Mouse (Mus musculus) CH12.LX (cell line): ENCODE data around the gene Gm7247. TPM values are rescaled to one million over a fixed set of nuclear protein-coding genes. Genes with fewer than 3 reads are reported as not detected.
"Not testable (repeated sequence)": the region's sequence is repeated elsewhere in the genome, so short reads cannot be mapped to it uniquely, and the experiment has no call there.

Experiments used
- DNase-seq: peaks from one replicate; pipeline ENCODE4 v3.0.0-alpha.2; 2013; ENCODE audit errors: extremely low read depth
- H3K27ac ChIP-seq: 2 replicates; pipeline ENCODE4 v1.5.1; 2012; ENCODE audit warnings: low read depth, mild to moderate bottlenecking, control low read depth, moderate library complexity; ENCODE audit not compliant: insufficient read depth
- H3K27me3 ChIP-seq: replicated peaks from 2 replicates; pipeline ENCODE3; 2012; ENCODE audit warnings: inconsistent platforms
- H3K36me3 ChIP-seq, 2 experiments: replicated peaks in 1 of 2; 2 replicates each; pipeline versions ENCODE3 to v1.6.1; 2012; ENCODE audit warnings: inconsistent platforms in 1 of 2, low read length in 1 of 2, mild to moderate bottlenecking in 1 of 2, mixed read lengths in 1 of 2, moderate library complexity in 1 of 2; ENCODE audit not compliant: control insufficient read depth in 1 of 2, insufficient read depth in 1 of 2
- H3K4me1 ChIP-seq, 2 experiments: 2 replicates each; pipeline ENCODE4 v1.6.1; 2012; ENCODE audit warnings: inconsistent platforms in 1 of 2, moderate library complexity in 1 of 2; ENCODE audit not compliant: insufficient read depth in 2 of 2, control insufficient read depth in 1 of 2
- H3K4me2 ChIP-seq: 2 replicates; pipeline ENCODE4 v1.6.1; 2012; ENCODE audit warnings: low read depth, mild to moderate bottlenecking, control low read depth; ENCODE audit not compliant: poor library complexity, insufficient read depth, severe bottlenecking
- H3K4me3 ChIP-seq, 3 experiments: fragments of 150-350 bp in 1 of 3; sonication (generic) in 1 of 3; replicated peaks in 1 of 3; 2 replicates each; pipeline versions ENCODE3 to v1.5.1; 2011 to 2012; ENCODE audit warnings: low read depth in 2 of 3, low read length in 2 of 3, mild to moderate bottlenecking in 2 of 3, moderate library complexity in 2 of 3, control low read depth in 1 of 3, improper control_type of control experiment in 1 of 3, inconsistent platforms in 1 of 3, mixed read lengths in 1 of 3; ENCODE audit not compliant: poor library complexity in 1 of 3
- H3K79me2 ChIP-seq: replicated peaks from 2 replicates; pipeline ENCODE4 v1.6.1; 2012; ENCODE audit warnings: mild to moderate bottlenecking, moderate library complexity; ENCODE audit not compliant: control insufficient read depth, poor library complexity, insufficient read depth, severe bottlenecking; ENCODE audit errors: extremely low read depth
- H3K9ac ChIP-seq: 2 replicates; pipeline ENCODE4 v1.6.1; 2012; ENCODE audit warnings: low read depth, mild to moderate bottlenecking, control low read depth, moderate library complexity; ENCODE audit not compliant: insufficient read depth
- H3K9me3 ChIP-seq: replicated peaks from 2 replicates; pipeline ENCODE3; 2012; ENCODE audit warnings: low read length, inconsistent platforms, mixed read lengths
- CTCF ChIP-seq, 2 experiments: IDR thresholded peaks in 1 of 2; conservative IDR thresholded peaks in 1 of 2; 2 replicates each; pipeline ENCODE4 v1.5.1; 2011 to 2012; ENCODE audit warnings: low read depth in 2 of 2, low read length in 2 of 2, improper control_type of control experiment in 1 of 2, inconsistent platforms in 1 of 2, mild to moderate bottlenecking in 1 of 2, moderate library complexity in 1 of 2
- ELF1 ChIP-seq: IDR thresholded peaks from 2 replicates; pipeline ENCODE4 v1.6.1; 2014; ENCODE audit warnings: low read depth, mild to moderate bottlenecking, inconsistent platforms, low read length, improper control_type of control experiment
- EP300 ChIP-seq: IDR thresholded peaks from 2 replicates; pipeline ENCODE4 v1.6.1; 2011; ENCODE audit warnings: low read length, improper control_type of control experiment
- ETS1 ChIP-seq: conservative IDR thresholded peaks from 2 replicates; pipeline ENCODE4 v1.6.1; 2012; ENCODE audit warnings: low read depth, mild to moderate bottlenecking, inconsistent platforms, low read length, improper control_type of control experiment, moderate library complexity
- IRF4 ChIP-seq: IDR thresholded peaks from 2 replicates; pipeline ENCODE4 v1.6.1; 2014; ENCODE audit warnings: low read depth, mild to moderate bottlenecking, inconsistent platforms, low read length, improper control_type of control experiment
- JUND ChIP-seq: conservative IDR thresholded peaks from 2 replicates; pipeline ENCODE4 v1.6.1; 2011; ENCODE audit warnings: low read depth, low read length, improper control_type of control experiment
- MEF2A ChIP-seq: IDR thresholded peaks from 2 replicates; pipeline ENCODE4 v1.6.1; 2014; ENCODE audit warnings: low read depth, mild to moderate bottlenecking, inconsistent platforms, low read length, improper control_type of control experiment, borderline replicate concordance
- MXI1 ChIP-seq: IDR thresholded peaks from 2 replicates; pipeline ENCODE4 v1.6.1; 2011; ENCODE audit warnings: mild to moderate bottlenecking, low read depth, low read length, improper control_type of control experiment
- RAD21 ChIP-seq: IDR thresholded peaks from 2 replicates; pipeline ENCODE4 v1.6.1; 2011; ENCODE audit warnings: low read depth, mild to moderate bottlenecking, low read length, improper control_type of control experiment, moderate library complexity
- SMC3 ChIP-seq: IDR thresholded peaks from 2 replicates; pipeline ENCODE4 v1.6.1; 2011; ENCODE audit warnings: low read depth, low read length, improper control_type of control experiment
- TCF12 ChIP-seq: IDR thresholded peaks from 2 replicates; pipeline ENCODE4 v1.6.1; 2014; ENCODE audit warnings: low read depth, mild to moderate bottlenecking, inconsistent platforms, low read length, improper control_type of control experiment
- ZNF384 ChIP-seq: IDR thresholded peaks from 2 replicates; pipeline ENCODE4 v1.6.1; 2012; ENCODE audit warnings: low read depth, low read length, improper control_type of control experiment, inconsistent platforms
- dilution Hi-C: fragments of 300-500 bp; cut with MboI; formaldehyde crosslinking; loops from 2 replicates; pipeline ENCODE4 v1.14.3; 2020; ENCODE audit warnings: low sequenced_read_pairs; ENCODE audit not compliant: extremely low pct_unique_long_range_greater_than_20kb, extremely low pct_ligation_motif_present
- in situ Hi-C: fragments of 300-500 bp; cut with MboI; formaldehyde crosslinking; loops from 3 replicates; pipeline ENCODE4 v1.14.3; 2019; ENCODE audit warnings: low sequenced_read_pairs, low pct_ligation_motif_present, low pct_unique_long_range_greater_than_20kb, mixed read lengths
- polyA plus RNA-seq: library from polyadenylated mRNA; unstranded; fragments of >175 nt; gene quantifications from 2 replicates; pipeline ENCODE4 v1.2.1, GENCODE M21; 2012; ENCODE audit warnings: low read depth; ENCODE audit not compliant: insufficient read length
- total RNA-seq, 2 experiments: library from RNA; depleted of rRNA; stranded (reverse); fragments of 300-350 nt in 1 of 2; fragments of >200 nt in 1 of 2; gene quantifications; 2 replicates each; pipeline ENCODE4 v1.2.3; 2012 to 2014

The Gm7247 gene
- total and polyA plus RNA-seq, 3 experiments, result not detected

DNA sequence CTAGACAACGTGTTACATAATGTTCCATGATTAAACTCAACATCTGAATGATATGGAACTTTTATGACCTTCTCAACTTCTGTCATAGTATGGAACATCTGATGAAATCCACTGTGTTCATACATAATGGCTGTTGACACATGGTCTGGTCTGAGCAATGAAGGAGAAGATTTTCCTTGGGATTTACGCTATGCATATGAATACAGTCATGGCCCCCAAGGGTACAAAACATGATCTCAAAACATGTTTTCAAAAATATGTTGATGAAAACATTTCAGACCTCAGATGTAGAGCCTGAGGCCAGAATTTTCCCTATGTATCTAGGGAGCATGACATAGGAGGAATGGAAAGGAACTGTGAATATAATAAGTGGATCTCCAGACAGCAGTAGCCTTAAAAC is 90.0 kb downstream of the Gm7247 start, which contains the start of gene Vmn2r89:
TSS of gene Vmn2r89 (plus strand) at position 301 of the 400 bp plus-strand sequence.
- H3K27ac ChIP-seq, dilution Hi-C loops, H3K9ac ChIP-seq, H3K4me3 ChIP-seq, H3K4me1 ChIP-seq, H3K27me3 ChIP-seq, DNase-seq, H3K79me2 ChIP-seq, H3K36me3 ChIP-seq, H3K9me3 ChIP-seq, H3K4me2 ChIP-seq: not testable (repeated sequence)
- in situ Hi-C loops, result loop anchor here (25.0 kb wide), 1 partner anchor 339 kb away; the partner anchor contains the start of genes Eddm3b and Rnase6

DNA sequence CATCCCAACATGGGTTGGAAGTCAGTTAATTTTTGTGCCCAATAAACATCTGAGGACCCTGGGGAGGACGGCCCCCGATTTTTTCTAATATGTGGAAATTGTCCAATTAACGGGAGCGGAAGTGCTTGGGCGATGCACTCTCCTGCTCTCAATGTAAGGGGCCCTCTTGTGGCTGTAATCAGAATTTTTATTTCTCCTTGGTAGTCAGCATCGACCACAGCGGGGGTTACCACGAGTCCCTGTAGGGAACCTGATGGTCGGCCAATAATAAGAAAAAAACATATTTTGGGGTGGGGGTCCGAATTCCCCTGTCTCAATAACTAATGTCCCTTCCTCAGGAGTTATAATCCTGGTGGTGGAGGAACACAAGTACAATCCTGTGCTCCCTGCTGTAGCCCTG is 118.7 kb downstream of the Gm7247 start:
- in situ Hi-C loops, result not testable (repeated sequence)

DNA sequence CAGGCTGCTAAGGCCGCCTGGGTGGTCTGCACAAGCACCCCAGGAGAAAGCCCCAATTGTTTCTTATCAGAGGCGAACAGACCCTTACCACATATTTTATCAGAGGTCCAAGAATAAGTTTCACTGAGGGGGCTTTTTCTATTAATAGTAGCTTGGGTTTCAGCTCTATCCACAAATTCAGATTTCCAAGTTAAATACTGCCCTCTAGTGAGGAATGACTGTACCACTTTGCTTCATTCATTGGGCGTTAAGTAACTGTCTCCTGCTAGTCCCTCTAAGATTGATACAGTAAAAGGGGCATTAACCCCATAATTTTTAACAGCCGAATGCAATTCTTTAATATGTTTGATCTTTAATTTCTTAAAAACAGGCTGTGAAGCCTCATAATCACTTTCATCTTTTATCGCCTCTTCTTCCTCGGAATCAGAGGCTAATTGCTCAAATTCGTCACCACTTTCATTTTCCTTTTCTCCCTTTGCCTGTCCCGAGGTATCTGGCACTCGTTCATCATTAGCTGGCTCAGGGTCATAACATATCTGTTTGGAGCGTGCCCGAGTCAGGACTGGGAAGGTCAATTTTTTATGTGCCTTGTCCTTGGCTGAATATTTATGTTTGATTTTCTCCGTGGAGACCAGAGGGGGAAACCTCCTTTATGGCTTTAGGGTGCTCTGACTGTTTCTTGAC is 119.9 kb downstream of the Gm7247 start:
- H3K27me3 ChIP-seq, dilution Hi-C loops, in situ Hi-C loops, H3K9me3 ChIP-seq, H3K4me1 ChIP-seq, H3K36me3 ChIP-seq: not testable (repeated sequence)
- Histone ChIP-seq H3K9ac (peak overlapping the region; percentile 92), H3K79me2 (peaks cover 26% of the 10 kb centered on the region; the same call in 1 of the 2 replicates), H3K27ac (peak overlapping the region; percentile 81), H3K4me2 (peak overlapping the region; percentile 92), H3K4me3 (peak overlapping the region; percentile 63 to 93 (median 90))
- DNase-seq, result peak; percentile 66
- peak; percentile 6; the same call in 1 of the 2 replicates for TF ChIP-seq SMC3
- peak; percentile 19; the same call in 1 of the 2 replicates for TF ChIP-seq ETS1
- peak; percentile 50 for TF ChIP-seq RAD21
- peak; percentile 66; the same call in 1 of the 2 replicates for TF ChIP-seq MEF2A
- 0 out of 2 replicates have a peak, but pooled peaks have one; percentile 8 for TF ChIP-seq JUND
- TF ChIP-seq MXI1, result peak; percentile 25; the same call in 1 of the 2 replicates
- peak; percentile 32; the same call in 1 of the 2 replicates for TF ChIP-seq TCF12
- peak; percentile 12; the same call in 1 of the 2 replicates for TF ChIP-seq EP300
- TF ChIP-seq IRF4, result 0 out of 2 replicates have a peak, but pooled peaks have one; percentile 11
- peak; percentile 14 to 62; a peak in 2 of 4 replicates for TF ChIP-seq CTCF (conservative IDR thresholded peaks at IDR 0.05 in 1 of 2, IDR thresholded peaks at IDR 0.05 in 1 of 2; ENCODE audit: low read depth in 2 of 2, low read length in 2 of 2)

More for the DNA sequence above, 118.7 kb downstream of the Gm7247 start:
- peak; percentile 18 to 62; a peak in 2 of 4 replicates for TF ChIP-seq CTCF (conservative IDR thresholded peaks at IDR 0.05 in 1 of 2, IDR thresholded peaks at IDR 0.05 in 1 of 2; ENCODE audit: low read depth in 2 of 2, low read length in 2 of 2)
- peak; percentile 78 for TF ChIP-seq ELF1
- peak; percentile 61 for TF ChIP-seq ZNF384
- peak; percentile 32 for TF ChIP-seq SMC3
- TF ChIP-seq TCF12, result 0 out of 2 replicates have a peak, but pooled peaks have one; percentile 14
- Histone ChIP-seq H3K9ac (peak overlapping the region; percentile 85), H3K79me2 (peaks cover 26% of the 10 kb centered on the region; the same call in 1 of the 2 replicates), H3K27ac (peak overlapping the region; percentile 81; the same call in 1 of the 2 replicates), H3K36me3 (peaks cover 6 to 11% of the 10 kb centered on the region in 2 experiments), H3K4me3 (peak overlapping the region; percentile 63 to 93 (median 90)), H3K4me2 (peak overlapping the region; percentile 92)
- DNase-seq, result peak; percentile 83
- dilution Hi-C loops, H3K27me3 ChIP-seq, H3K4me1 ChIP-seq, H3K9me3 ChIP-seq: not testable (repeated sequence)
